ENCODE assay signal across 13 mouse cellular contexts in the genomic region with DNA sequence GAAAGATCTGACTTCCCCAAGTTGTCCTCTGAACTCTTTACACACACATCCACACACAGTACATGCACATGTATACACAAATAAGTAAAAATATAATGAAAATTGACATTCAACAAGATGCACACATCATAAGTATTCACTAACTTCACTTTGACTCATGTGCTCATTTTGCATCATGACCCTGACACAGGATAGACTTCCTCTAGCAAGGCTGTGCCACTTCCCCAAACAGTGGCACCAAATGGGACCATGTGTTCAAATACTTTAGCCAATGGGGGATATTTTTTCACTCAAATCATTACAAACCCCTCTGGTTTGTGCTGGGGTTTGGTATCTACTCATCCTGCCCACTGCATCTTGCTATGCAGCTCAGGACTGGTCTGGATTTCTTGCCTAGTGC. TPM values are rescaled to one million over a fixed set of nuclear protein-coding genes. Genes with fewer than 3 reads are reported as not detected.
"Had no signal": no experiment of that assay in that cellular context is flagged by ENCODE, and none has a peak within 500 bp of the region (broad histone marks: within the 10 kb centered on the region; RNA-seq: fewer than 3 reads in every experiment).

No protein-coding gene starts in this region.

RNA-seq across cellular contexts. Expression of a gene that starts 16.5 kb away (rescaled TPM):
- total RNA-seq: forebrain, postnatal 0 days; gastrocnemius, adult 18-20 months; gastrocnemius, adult 2 months; gastrocnemius, adult 8-10 months; gastrocnemius, postnatal 10 days; gastrocnemius, postnatal 14 days; gastrocnemius, postnatal 25 days; gastrocnemius, postnatal 36 days; gastrocnemius, postnatal 4 days; heart, adult 18-20 months; heart, adult 2 months; heart, adult 8-10 months had no signal

RNA-seq across cellular contexts. Expression of a gene that starts 30.2 kb away (rescaled TPM):
- total RNA-seq: common myeloid progenitor, adult 5-6 weeks; gastrocnemius, postnatal 10 days; gastrocnemius, postnatal 14 days; gastrocnemius, postnatal 25 days; gastrocnemius, postnatal 36 days; heart, adult 18-20 months; heart, adult 2 months; heart, adult 8-10 months had no signal
